Mouse (Mus musculus) forebrain, postnatal 0 days (tissue): ENCODE data around the gene Rad51b. TPM values are rescaled to one million over a fixed set of nuclear protein-coding genes. Genes with fewer than 3 reads are reported as not detected.

Source experiments
- ATAC-seq: fragments of 200-750 bp; cut with Nextera tagmentation; 2 replicates; pipeline ENCODE4 v1.8.0; 2017; ENCODE audit warnings: mild to moderate bottlenecking, moderate library complexity
- DNase-seq: peaks from one replicate; pipeline ENCODE4 v3.0.0-alpha.2; 2015
- H3K27ac ChIP-seq: fragments of 300-500 bp; sonication (generic); 2 replicates; pipeline ENCODE4 v1.5.1; 2014; ENCODE audit warnings: low read depth, mild to moderate bottlenecking, antibody characterized with exemption, low read length, moderate library complexity, mixed read lengths
- H3K27me3 ChIP-seq: fragments of 300-500 bp; sonication (generic); 2 replicates; pipeline ENCODE4 v1.6.1; 2014; ENCODE audit warnings: mild to moderate bottlenecking, low read length, mixed read lengths; ENCODE audit not compliant: insufficient read depth
- H3K36me3 ChIP-seq: fragments of 300-500 bp; sonication (generic); 2 replicates; pipeline ENCODE4 v1.6.1; 2014; ENCODE audit warnings: mild to moderate bottlenecking, moderate library complexity; ENCODE audit not compliant: insufficient read depth
- H3K4me1 ChIP-seq: fragments of 300-500 bp; sonication (generic); 2 replicates; pipeline ENCODE4 v1.6.1; 2014; ENCODE audit warnings: antibody characterized with exemption; ENCODE audit not compliant: insufficient read depth
- H3K4me2 ChIP-seq: fragments of 300-500 bp; sonication (generic); 2 replicates; pipeline ENCODE4 v1.6.1; 2014; ENCODE audit warnings: low read depth, mild to moderate bottlenecking, moderate library complexity
- H3K4me3 ChIP-seq: fragments of 300-500 bp; sonication (generic); 2 replicates; pipeline ENCODE4 v1.5.1; 2014; ENCODE audit warnings: low read depth, low read length, mixed read lengths
- H3K9ac ChIP-seq: fragments of 300-500 bp; sonication (generic); 2 replicates; pipeline ENCODE4 v1.6.1; 2014; ENCODE audit warnings: mild to moderate bottlenecking
- H3K9me3 ChIP-seq: fragments of 300-500 bp; sonication (generic); 2 replicates; pipeline ENCODE4 v1.6.1; 2016; ENCODE audit warnings: low read length
- CTCF ChIP-seq: sonication (generic); IDR thresholded peaks from 2 replicates; pipeline ENCODE4 v1.5.1; 2016; ENCODE audit warnings: antibody characterized with exemption, control low read depth, low read depth
- WGBS: fragments of 180-500 bp; shearing (Covaris S2); extraction: QIAGEN DNeasy Blood & Tissue Kit; methylation state at CpG from one replicate; pipeline ENCODE4 v1.1.7; 2014; 5-methylcytosine and 5-hydroxymethylcytosine counted together
- polyA plus RNA-seq: library from polyadenylated mRNA; unstranded; fragments of >200 nt; fragmentation: Nextera tagmentation; extraction: Ambion mirVana; gene quantifications from 2 replicates; pipeline ENCODE4 v1.2.1, GENCODE M21; 2015
- total RNA-seq: library from RNA; depleted of rRNA; stranded (reverse); fragments of >200 nt; gene quantifications from 2 replicates; pipeline ENCODE4 v1.2.3, GENCODE M21; 2014

Rad51b gene
- total and polyA plus RNA-seq, 2 experiments from 2014 or later = 0.62 to 1.1 TPM

GRCm38 (mm10) chr12:79841248-79841647 lies 544.2 kb downstream of the Rad51b start:
- ATAC-seq = no peak
- Histone ChIP-seq H3K27ac (no peak overlapping the region), H3K9me3 (no peaks in the 10 kb centered on the region), H3K36me3 (no peaks in the 10 kb centered on the region), H3K4me1 (peaks cover 9% of the 10 kb centered on the region), H3K27me3 (no peaks in the 10 kb centered on the region), H3K4me3 (no peak overlapping the region), H3K4me2 (no peak overlapping the region), H3K9ac (no peak overlapping the region)
- no peak for DNase-seq
- no peak for TF ChIP-seq CTCF
- 83% methylated on average over 3 of the region's 3 CpGs for WGBS

GRCm38 (mm10) chr12:79842319-79842718 lies 545.2 kb downstream of the Rad51b start:
- DNase-seq = peak; percentile 34
- Histone ChIP-seq H3K9me3 (no peaks in the 10 kb centered on the region), H3K27ac (no peak overlapping the region), H3K9ac (no peak overlapping the region), H3K27me3 (no peaks in the 10 kb centered on the region), H3K4me2 (no peak overlapping the region), H3K4me1 (peaks cover 9% of the 10 kb centered on the region), H3K36me3 (no peaks in the 10 kb centered on the region), H3K4me3 (no peak overlapping the region)
- 19% methylated on average over 7 of the region's 7 CpGs for WGBS
- TF ChIP-seq CTCF = no peak
- peak; percentile 81 for ATAC-seq

GRCm38 (mm10) chr12:79843002-79843401 lies 545.9 kb downstream of the Rad51b start:
- Histone ChIP-seq H3K4me2 (no peak overlapping the region), H3K27ac (no peak overlapping the region), H3K9ac (no peak overlapping the region), H3K36me3 (no peaks in the 10 kb centered on the region), H3K4me3 (no peak overlapping the region), H3K27me3 (no peaks in the 10 kb centered on the region), H3K9me3 (no peaks in the 10 kb centered on the region), H3K4me1 (peaks cover 9% of the 10 kb centered on the region)
- TF ChIP-seq CTCF = no peak
- ATAC-seq = no peak
- 78% methylated on average over 11 of the region's 11 CpGs for WGBS
- no peak for DNase-seq

GRCm38 (mm10) chr12:79843496-79843895 lies 546.4 kb downstream of the Rad51b start:
- H3K27ac ChIP-seq = no peak overlapping the region
- peaks cover 9% of the 10 kb centered on the region for H3K4me1 ChIP-seq
- H3K9ac ChIP-seq = no peak overlapping the region
- H3K36me3 ChIP-seq = no peaks in the 10 kb centered on the region
- no peak overlapping the region for H3K4me2 ChIP-seq
- H3K27me3 ChIP-seq = no peaks in the 10 kb centered on the region
- DNase-seq (no peak), ATAC-seq (no peak)
- WGBS = 46% methylated on average over 6 of the region's 6 CpGs
- H3K4me3 ChIP-seq = no peak overlapping the region
- H3K9me3 ChIP-seq = no peaks in the 10 kb centered on the region
- TF ChIP-seq CTCF = no peak

GRCm38 (mm10) chr12:79846247-79847151 lies 549.4 kb downstream of the Rad51b start:
- TF ChIP-seq CTCF = no peak
- no peak for ATAC-seq

GRCm38 (mm10) chr12:79848539-79848938 lies 551.5 kb downstream of the Rad51b start:
- Histone ChIP-seq H3K9ac (no peak overlapping the region), H3K9me3 (no peaks in the 10 kb centered on the region), H3K27ac (no peak overlapping the region), H3K4me1 (peaks cover 4% of the 10 kb centered on the region; the same call in 1 of the 2 replicates), H3K27me3 (no peaks in the 10 kb centered on the region), H3K4me2 (no peak overlapping the region), H3K36me3 (no peaks in the 10 kb centered on the region), H3K4me3 (no peak overlapping the region)
- TF ChIP-seq CTCF = no peak; the same call in 1 of the 2 replicates
- ATAC-seq = no peak
- WGBS = 60% methylated on average over 13 of the region's 13 CpGs
- no peak for DNase-seq

More at GRCm38 (mm10) chr12:79846247-79847151, 549.4 kb downstream of the Rad51b start:
- no peak for DNase-seq
- H3K36me3 ChIP-seq = no peaks in the 10 kb centered on the region
- 21% methylated on average over 7 of the region's 7 CpGs for WGBS
- H3K9me3 ChIP-seq = no peaks in the 10 kb centered on the region
- no peaks in the 10 kb centered on the region for H3K27me3 ChIP-seq
- no peak overlapping the region for H3K4me2 ChIP-seq
- no peak overlapping the region for H3K9ac ChIP-seq
- peaks cover 9% of the 10 kb centered on the region for H3K4me1 ChIP-seq
- H3K27ac ChIP-seq = no peak overlapping the region
- H3K4me3 ChIP-seq = no peak overlapping the region

GRCm38 (mm10) chr12:79850021-79850420 lies 552.9 kb downstream of the Rad51b start:
- Histone ChIP-seq H3K27ac (no peak overlapping the region), H3K4me1 (no peaks in the 10 kb centered on the region), H3K9ac (no peak overlapping the region), H3K9me3 (no peaks in the 10 kb centered on the region), H3K27me3 (no peaks in the 10 kb centered on the region), H3K4me3 (no peak overlapping the region), H3K36me3 (no peaks in the 10 kb centered on the region), H3K4me2 (no peak overlapping the region)
- ATAC-seq = no peak
- 79% methylated on average over 5 of the region's 5 CpGs for WGBS
- no peak for DNase-seq
- no peak for TF ChIP-seq CTCF
